Mouse (Mus musculus): ENCODE data around the gene Stmnd1.

- TF ChIP-seq CTCF (conservative IDR thresholded peaks at IDR 0.05; ENCODE audit: insufficient read depth, insufficient read length, low read depth, low read length): no peak
- no peak for TF ChIP-seq POLR2A (IDR thresholded peaks at IDR 0.05; ENCODE audit: low read depth, low read length)
Measured at GRCm38 (mm10) chr13:46313176-46313575, 39.7 kb downstream of the Stmnd1 start.

Measured in kidney, adult 2 months (tissue).